11 mouse cellular contexts compared by ENCODE assay signal in the genomic region with DNA sequence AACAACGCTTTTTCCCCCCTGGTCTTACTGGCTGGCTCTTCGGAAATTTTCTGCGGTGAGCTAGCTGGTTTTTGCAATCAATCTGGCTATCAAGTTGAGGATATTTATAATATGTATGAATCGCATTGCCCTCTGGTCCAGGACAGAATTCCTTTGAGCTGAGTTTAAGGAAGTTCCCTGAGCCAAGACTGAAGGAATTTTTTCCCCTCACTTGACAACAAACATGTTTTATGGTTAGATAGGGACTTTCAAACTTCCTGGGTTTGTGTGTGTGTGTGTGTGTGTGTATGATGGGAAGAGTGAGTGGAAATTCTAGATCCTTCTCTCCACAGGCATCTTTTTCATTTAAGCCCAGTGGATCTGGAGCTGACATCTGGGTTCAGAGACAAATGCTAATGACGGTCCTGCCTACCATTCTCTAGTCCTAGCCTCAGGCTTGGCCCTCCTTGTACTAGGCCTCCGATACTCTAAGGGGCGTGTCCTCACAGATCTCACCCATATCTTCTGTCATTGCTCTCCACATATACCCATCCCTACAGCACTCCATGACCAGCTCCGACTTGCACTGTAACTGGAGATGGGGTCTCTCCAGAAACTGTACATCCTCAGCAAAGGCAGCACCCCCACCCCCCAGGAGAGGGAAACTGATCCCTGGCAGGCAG. TPM values are rescaled to one million over a fixed set of nuclear protein-coding genes. Genes with fewer than 3 reads are reported as not detected.
DNase-seq lines count a peak whose midpoint lies in the region; ATAC-seq and TF ChIP-seq lines count a peak whose summit lies in the region.
"Had no signal": no experiment of that assay in that cellular context is flagged by ENCODE, and none has a peak within 500 bp of the region (broad histone marks: within the 10 kb centered on the region; RNA-seq: fewer than 3 reads in every experiment).

No protein-coding gene starts in this region.

- H3K4me3 ChIP-seq in forebrain, embryonic 11.5 days (ENCODE audit: low read depth, low read length): no peak overlapping the region
- no peak overlapping the region for H3K4me3 ChIP-seq in forebrain, embryonic 15.5 days
- no peak overlapping the region for H3K4me3 ChIP-seq in embryonic fibroblast, embryonic 13.5 days (ENCODE audit: insufficient read depth, low read length)
- H3K4me3 ChIP-seq in limb, embryonic 14.5 days (replicated peaks; ENCODE audit: low read length): no peak overlapping the region
- H3K4me3 ChIP-seq in midbrain, embryonic 16.5 days (ENCODE audit: low read depth, low read length): no peak overlapping the region
- H3K4me3 ChIP-seq: hindbrain, embryonic 15.5 days had no signal

- H3K9me3 ChIP-seq in forebrain, embryonic 11.5 days (ENCODE audit: control insufficient read depth, low read length): no peaks in the 10 kb centered on the region
- H3K9me3 ChIP-seq in forebrain, embryonic 15.5 days: no peaks in the 10 kb centered on the region
- no peaks in the 10 kb centered on the region for H3K9me3 ChIP-seq in limb, embryonic 14.5 days (ENCODE audit: control insufficient read depth, low read length)
- no peaks in the 10 kb centered on the region for H3K9me3 ChIP-seq in midbrain, embryonic 16.5 days (replicated peaks; ENCODE audit: control insufficient read depth, low read length, poor library complexity, severe bottlenecking)
- H3K9me3 ChIP-seq: hindbrain, embryonic 15.5 days had no signal

- TF ChIP-seq CTCF in embryonic fibroblast, embryonic 13.5 days (IDR thresholded peaks at IDR 0.05; ENCODE audit: borderline replicate concordance, insufficient read depth, low read length): no peak

- TF ChIP-seq POLR2A in embryonic fibroblast, embryonic 13.5 days (IDR thresholded peaks at IDR 0.05; ENCODE audit: low read depth, low read length): peak; percentile 25; the same call in 1 of the 2 replicates
- TF ChIP-seq POLR2A in limb, embryonic 14.5 days (IDR thresholded peaks at IDR 0.05; ENCODE audit: borderline replicate concordance, extremely low read depth, insufficient read depth, insufficient read length): no peak

- 0 out of 2 replicates have a peak, but pooled peaks cover 3% of the 10 kb centered on the region for H3K4me1 ChIP-seq in forebrain, embryonic 11.5 days (replicated peaks; ENCODE audit: control insufficient read depth, insufficient read depth, low read length)
- peaks cover 11% of the 10 kb centered on the region; the same call in 1 of the 2 replicates for H3K4me1 ChIP-seq in forebrain, embryonic 15.5 days
- peaks cover 10% of the 10 kb centered on the region for H3K4me1 ChIP-seq in embryonic fibroblast, embryonic 13.5 days (ENCODE audit: control insufficient read depth, insufficient read depth, low read length)
- H3K4me1 ChIP-seq in limb, embryonic 14.5 days (ENCODE audit: control insufficient read depth, insufficient read depth, low read length): peaks cover 8% of the 10 kb centered on the region
- peaks cover 6% of the 10 kb centered on the region; the same call in 1 of the 2 replicates for H3K4me1 ChIP-seq in midbrain, embryonic 16.5 days (ENCODE audit: control insufficient read depth, insufficient read depth, low read length)
- H3K4me1 ChIP-seq: hindbrain, embryonic 15.5 days had no signal

- ATAC-seq in forebrain, embryonic 11.5 days (replicated peaks; ENCODE audit: low FRiP score): no peak
- ATAC-seq in forebrain, embryonic 15.5 days (replicated peaks): no peak
- ATAC-seq in limb, embryonic 14.5 days (ENCODE audit: low FRiP score, low read depth): peak; percentile 69
- no peak for ATAC-seq in CD4-positive, CD25-positive, alpha-beta regulatory T cell, adult 4 months
- no peak for ATAC-seq in midbrain, embryonic 16.5 days
- ATAC-seq: forebrain, embryonic 14.5 days had no signal

- no peak overlapping the region for H3K27ac ChIP-seq in forebrain, embryonic 11.5 days (ENCODE audit: low read depth, low read length)
- no peak overlapping the region for H3K27ac ChIP-seq in forebrain, embryonic 15.5 days (replicated peaks)
- peak overlapping the region; percentile 79 for H3K27ac ChIP-seq in embryonic fibroblast, embryonic 13.5 days (ENCODE audit: insufficient read depth, low read length)
- no peak overlapping the region; the same call in 1 of the 2 replicates for H3K27ac ChIP-seq in limb, embryonic 14.5 days (replicated peaks; ENCODE audit: low read depth, low read length)
- H3K27ac ChIP-seq in midbrain, embryonic 16.5 days (ENCODE audit: low read length): no peak overlapping the region
- H3K27ac ChIP-seq: hindbrain, embryonic 15.5 days had no signal

- H3K27me3 ChIP-seq in forebrain, embryonic 11.5 days (ENCODE audit: control insufficient read depth, insufficient read depth, low read length): no peaks in the 10 kb centered on the region
- no peaks in the 10 kb centered on the region for H3K27me3 ChIP-seq in forebrain, embryonic 15.5 days
- H3K27me3 ChIP-seq in limb, embryonic 14.5 days (ENCODE audit: control insufficient read depth, insufficient read depth, low read length): no peaks in the 10 kb centered on the region
- no peaks in the 10 kb centered on the region for H3K27me3 ChIP-seq in midbrain, embryonic 16.5 days (ENCODE audit: control insufficient read depth, insufficient read depth, low read depth, low read length)

- H3K9ac ChIP-seq in forebrain, embryonic 11.5 days (ENCODE audit: low read length): no peak overlapping the region
- H3K9ac ChIP-seq in forebrain, embryonic 15.5 days (replicated peaks): no peak overlapping the region
- no peak overlapping the region for H3K9ac ChIP-seq in limb, embryonic 14.5 days (ENCODE audit: low read depth, low read length, severe bottlenecking)
- H3K9ac ChIP-seq in midbrain, embryonic 16.5 days (ENCODE audit: low read depth, low read length): no peak overlapping the region
- H3K9ac ChIP-seq: hindbrain, embryonic 15.5 days had no signal

- WGBS in forebrain, embryonic 11.5 days: 69% methylated on average over 8 of the region's 8 CpGs
- WGBS in forebrain, embryonic 15.5 days: 59% methylated on average over 8 of the region's 8 CpGs
- 43% methylated on average over 8 of the region's 8 CpGs for WGBS in limb, embryonic 14.5 days
- 65% methylated on average over 8 of the region's 8 CpGs for WGBS in midbrain, embryonic 16.5 days

- H3K4me2 ChIP-seq in forebrain, embryonic 11.5 days (ENCODE audit: low read depth, low read length, severe bottlenecking): no peak overlapping the region
- H3K4me2 ChIP-seq in forebrain, embryonic 15.5 days (replicated peaks): no peak overlapping the region
- H3K4me2 ChIP-seq in limb, embryonic 14.5 days (replicated peaks; ENCODE audit: low read depth, low read length, severe bottlenecking): no peak overlapping the region
- H3K4me2 ChIP-seq in midbrain, embryonic 16.5 days (ENCODE audit: low read length): no peak overlapping the region
- H3K4me2 ChIP-seq: hindbrain, embryonic 15.5 days had no signal

- H3K36me3 ChIP-seq in forebrain, embryonic 11.5 days (ENCODE audit: control insufficient read depth, insufficient read depth, low read length): no peaks in the 10 kb centered on the region; the same call in 1 of the 2 replicates
- H3K36me3 ChIP-seq in forebrain, embryonic 15.5 days: no peaks in the 10 kb centered on the region
- H3K36me3 ChIP-seq in limb, embryonic 14.5 days (ENCODE audit: control insufficient read depth, insufficient read depth, low read length): peaks cover 2% of the 10 kb centered on the region; the same call in 1 of the 2 replicates
- H3K36me3 ChIP-seq in midbrain, embryonic 16.5 days (ENCODE audit: control insufficient read depth, insufficient read depth, low read length): no peaks in the 10 kb centered on the region
- H3K36me3 ChIP-seq: hindbrain, embryonic 15.5 days had no signal

- DNase-seq in forebrain, embryonic 11.5 days (ENCODE audit: low spot score): peak; percentile 44
- DNase-seq in 3134 (ENCODE audit: extremely low read depth, insufficient read length, low spot score): peak; percentile 60
- peak; percentile 51 for DNase-seq in limb, embryonic 14.5 days (ENCODE audit: low spot score)
- no peak for DNase-seq in thymus, postnatal 4 days
- DNase-seq: left cerebral cortex, postnatal 4 days had no signal

RNA-seq across cellular contexts. Expression of a gene that starts 10.5 kb away (rescaled TPM):
- polyA plus RNA-seq in forebrain, embryonic 11.5 days (2014; fragmentation: Nextera tagmentation; extraction: Ambion mirVana): 18.1 and 21.1 TPM in 2 replicates
- 83.3 and 83.4 TPM in 2 replicates for polyA plus RNA-seq in forebrain, embryonic 15.5 days (2015; fragmentation: Nextera tagmentation; extraction: Ambion mirVana)
- 0.30 TPM in 1 of 2 replicates, not detected in the other for polyA plus RNA-seq in embryonic fibroblast, embryonic 13.5 days (2011; ENCODE audit: insufficient read length, low read depth, missing spikeins)
- 12.2 and 24.8 TPM in 2 replicates for polyA plus RNA-seq in limb, embryonic 14.5 days (2012; rRNA removed)
- polyA plus RNA-seq in limb, embryonic 14.5 days (2014; fragmentation: Nextera tagmentation; extraction: Ambion mirVana): 1.7 and 2.7 TPM in 2 replicates
- polyA plus RNA-seq in CD4-positive, CD25-positive, alpha-beta regulatory T cell, adult 4 months (2017; shearing (Covaris generic)): not detected
- polyA plus RNA-seq in midbrain, embryonic 16.5 days (2015; fragmentation: Nextera tagmentation; extraction: Ambion mirVana): 38.0 and 42.3 TPM in 2 replicates

RNA-seq across cellular contexts. Expression of a gene that starts 10.5 kb away (rescaled TPM):
- polyA plus RNA-seq in forebrain, embryonic 11.5 days (2014; fragmentation: Nextera tagmentation; extraction: Ambion mirVana): 9.4 and 11.7 TPM in 2 replicates
- polyA plus RNA-seq in forebrain, embryonic 15.5 days (2015; fragmentation: Nextera tagmentation; extraction: Ambion mirVana): 15.1 and 16.9 TPM in 2 replicates
- 17.8 and 36.3 TPM in 2 replicates for polyA plus RNA-seq in embryonic fibroblast, embryonic 13.5 days (2011; ENCODE audit: insufficient read length, low read depth, missing spikeins)
- polyA plus RNA-seq in limb, embryonic 14.5 days (2012; rRNA removed): 493 and 711 TPM in 2 replicates
- polyA plus RNA-seq in limb, embryonic 14.5 days (2014; fragmentation: Nextera tagmentation; extraction: Ambion mirVana): 143 and 153 TPM in 2 replicates
- 1 to 10 TPM in 1 of 2 experiments, under 1 TPM in 1; 0.77 to 1.2 TPM for polyA plus RNA-seq in CD4-positive, CD25-positive, alpha-beta regulatory T cell, adult 4 months (2017; shearing (Covaris generic))
- polyA plus RNA-seq in midbrain, embryonic 16.5 days (2015; fragmentation: Nextera tagmentation; extraction: Ambion mirVana): 24.4 and 26.2 TPM in 2 replicates

RNA-seq across cellular contexts. Expression of a gene that starts 34.9 kb away (rescaled TPM):
- polyA plus RNA-seq in forebrain, embryonic 11.5 days (2014; fragmentation: Nextera tagmentation; extraction: Ambion mirVana): 13.6 and 13.7 TPM in 2 replicates
- 7.5 and 8.8 TPM in 2 replicates for polyA plus RNA-seq in forebrain, embryonic 15.5 days (2015; fragmentation: Nextera tagmentation; extraction: Ambion mirVana)
- 56.3 and 86.6 TPM in 2 replicates for polyA plus RNA-seq in embryonic fibroblast, embryonic 13.5 days (2011; ENCODE audit: insufficient read length, low read depth, missing spikeins)
- polyA plus RNA-seq in limb, embryonic 14.5 days (2012; rRNA removed): 22.4 and 24.8 TPM in 2 replicates
- polyA plus RNA-seq in limb, embryonic 14.5 days (2014; fragmentation: Nextera tagmentation; extraction: Ambion mirVana): 15.4 and 18.4 TPM in 2 replicates
- polyA plus RNA-seq in CD4-positive, CD25-positive, alpha-beta regulatory T cell, adult 4 months (2017; shearing (Covaris generic)): 10 to 100 TPM; 45.9 to 77.9 TPM
- polyA plus RNA-seq in midbrain, embryonic 16.5 days (2015; fragmentation: Nextera tagmentation; extraction: Ambion mirVana): 3.5 and 3.9 TPM in 2 replicates

RNA-seq across cellular contexts. Expression of a gene that starts 38.3 kb away (rescaled TPM):
- 37.6 and 39.4 TPM in 2 replicates for polyA plus RNA-seq in forebrain, embryonic 11.5 days (2014; fragmentation: Nextera tagmentation; extraction: Ambion mirVana)
- 107 and 109 TPM in 2 replicates for polyA plus RNA-seq in forebrain, embryonic 15.5 days (2015; fragmentation: Nextera tagmentation; extraction: Ambion mirVana)
- 25.9 and 27.0 TPM in 2 replicates for polyA plus RNA-seq in embryonic fibroblast, embryonic 13.5 days (2011; ENCODE audit: insufficient read length, low read depth, missing spikeins)
- 47.2 and 57.5 TPM in 2 replicates for polyA plus RNA-seq in limb, embryonic 14.5 days (2012; rRNA removed)
- polyA plus RNA-seq in limb, embryonic 14.5 days (2014; fragmentation: Nextera tagmentation; extraction: Ambion mirVana): 28.7 and 30.4 TPM in 2 replicates
- polyA plus RNA-seq in CD4-positive, CD25-positive, alpha-beta regulatory T cell, adult 4 months (2017; shearing (Covaris generic)): 10 to 100 TPM; 26.0 to 83.0 TPM
- 134 and 144 TPM in 2 replicates for polyA plus RNA-seq in midbrain, embryonic 16.5 days (2015; fragmentation: Nextera tagmentation; extraction: Ambion mirVana)
